Mouse (Mus musculus): Measurements from ENCODE around the gene Tbx4. TPM values are rescaled to one million over a fixed set of nuclear protein-coding genes. Genes with fewer than 3 reads are reported as not detected.

Tbx4 gene
- polyA plus RNA-seq, 1 experiment from 2014 or later = 0.30 TPM

DNA sequence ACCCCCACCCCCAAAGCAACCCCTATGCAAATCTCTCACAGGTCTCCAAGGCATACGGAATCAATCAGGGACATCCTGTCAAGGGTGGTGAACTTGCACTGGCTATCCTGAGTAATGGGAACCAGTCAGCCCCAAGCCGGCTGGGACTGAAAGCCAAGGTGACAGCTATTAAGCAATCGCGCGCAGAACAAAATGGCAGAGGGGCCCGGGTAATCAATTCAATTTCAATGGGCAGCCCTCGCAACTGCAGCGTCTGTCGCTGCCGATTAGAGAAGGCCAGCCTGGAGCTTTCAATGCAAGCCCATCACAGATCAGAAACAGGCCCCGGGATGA is 31.7 kb downstream of the Tbx4 start:
- Histone ChIP-seq H3K9me3 (no peaks in the 10 kb centered on the region), H3K4me1 (no peaks in the 10 kb centered on the region), H3K4me2 (no peak overlapping the region), H3K27me3 (replicated peaks) (peaks cover 15% of the 10 kb centered on the region; the same call in 1 of the 2 replicates), H3K27ac (no peak overlapping the region), H3K4me3 (replicated peaks) (no peak overlapping the region), H3K36me3 (no peaks in the 10 kb centered on the region), H3K9ac (no peak overlapping the region)
- ATAC-seq (ENCODE audit: insufficient read depth, low FRiP score, low read depth) = no peak
- 23% methylated on average over 11 of the region's 11 CpGs for WGBS

GRCm38 (mm10) chr11:85918388-85918940 is 32.2 kb downstream of the Tbx4 start:
- H3K9me3 ChIP-seq = no peaks in the 10 kb centered on the region

GRCm38 (mm10) chr11:85925294-85925743 is 39.1 kb downstream of the Tbx4 start:
- Histone ChIP-seq H3K36me3 (no peaks in the 10 kb centered on the region), H3K27ac (no peak overlapping the region), H3K9ac (no peak overlapping the region), H3K9me3 (no peaks in the 10 kb centered on the region), H3K4me1 (peaks cover 9% of the 10 kb centered on the region; the same call in 1 of the 2 replicates), H3K4me3 (replicated peaks) (peak overlapping the region; percentile 19; the same call in 1 of the 2 replicates), H3K27me3 (replicated peaks) (peaks cover 52% of the 10 kb centered on the region), H3K4me2 (peak overlapping the region; percentile 32)
- no peak for ATAC-seq (ENCODE audit: insufficient read depth, low FRiP score, low read depth)
- WGBS = 15% methylated on average over 19 of the region's 19 CpGs

More at GRCm38 (mm10) chr11:85918388-85918940, 32.2 kb downstream of the Tbx4 start:
- Histone ChIP-seq H3K27me3 (replicated peaks) (peaks cover 19% of the 10 kb centered on the region; the same call in 1 of the 2 replicates), H3K4me2 (no peak overlapping the region), H3K4me3 (replicated peaks) (no peak overlapping the region), H3K36me3 (no peaks in the 10 kb centered on the region), H3K4me1 (no peaks in the 10 kb centered on the region), H3K27ac (no peak overlapping the region), H3K9ac (no peak overlapping the region)
- 39% methylated on average over 10 of the region's 10 CpGs for WGBS
- ATAC-seq (ENCODE audit: insufficient read depth, low FRiP score, low read depth) = no peak

GRCm38 (mm10) chr11:85926287-85926764 is 40.1 kb downstream of the Tbx4 start:
- 15% methylated on average over 16 of the region's 16 CpGs for WGBS
- Histone ChIP-seq H3K36me3 (no peaks in the 10 kb centered on the region), H3K4me3 (replicated peaks) (peak overlapping the region; percentile 18), H3K9ac (no peak overlapping the region), H3K4me2 (peak overlapping the region; percentile 37), H3K27me3 (replicated peaks) (peaks cover 46% of the 10 kb centered on the region), H3K27ac (no peak overlapping the region), H3K4me1 (peaks cover 9% of the 10 kb centered on the region; the same call in 1 of the 2 replicates), H3K9me3 (no peaks in the 10 kb centered on the region)
- ATAC-seq (ENCODE audit: insufficient read depth, low FRiP score, low read depth) = no peak

DNA sequence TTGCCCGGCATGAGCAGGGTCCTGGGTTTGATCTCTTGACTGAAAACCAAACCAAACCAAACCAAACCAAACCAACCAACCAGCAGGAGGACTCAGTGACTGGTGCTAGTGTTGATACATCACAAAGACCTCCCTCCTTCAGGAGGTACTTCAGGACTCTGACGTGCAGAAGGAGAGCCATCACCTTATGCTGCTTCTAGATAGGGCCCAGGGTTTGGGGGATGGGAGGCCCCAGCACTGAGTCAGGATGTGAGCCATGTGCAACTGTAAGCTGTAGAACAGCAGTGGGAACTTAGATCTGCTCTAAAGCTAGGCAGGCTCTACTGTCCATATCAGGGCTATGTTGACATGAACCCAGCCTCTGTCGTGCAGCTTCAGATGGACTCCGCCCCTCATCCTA is 41.9 kb downstream of the Tbx4 start:
- Histone ChIP-seq H3K4me3 (replicated peaks) (no peak overlapping the region), H3K27me3 (replicated peaks) (peaks cover 41% of the 10 kb centered on the region), H3K27ac (no peak overlapping the region), H3K4me1 (peaks cover 9% of the 10 kb centered on the region; the same call in 1 of the 2 replicates), H3K9me3 (no peaks in the 10 kb centered on the region), H3K36me3 (no peaks in the 10 kb centered on the region), H3K4me2 (no peak overlapping the region), H3K9ac (no peak overlapping the region)
- WGBS = 62% methylated on average over 4 of the region's 4 CpGs
- no peak for ATAC-seq (ENCODE audit: insufficient read depth, low FRiP score, low read depth)

DNA sequence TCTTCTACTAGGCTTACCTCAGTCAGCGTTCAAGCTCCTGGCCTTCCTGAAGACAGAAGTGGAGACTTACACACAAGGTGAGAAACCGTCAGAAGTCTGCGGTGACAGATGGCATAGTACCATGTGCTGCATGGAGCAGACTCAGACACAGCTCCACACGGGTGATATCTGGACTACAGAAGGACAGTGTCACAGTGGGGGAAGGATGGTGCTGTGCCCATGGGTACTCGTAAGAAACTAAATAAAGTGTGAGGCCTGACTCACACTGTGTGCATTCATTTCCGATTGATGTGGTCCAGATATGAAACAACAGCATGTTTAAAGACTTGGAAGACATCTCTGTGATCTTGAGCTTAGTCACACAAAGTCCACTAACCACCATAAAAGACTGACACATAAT is 43.4 kb downstream of the Tbx4 start:
- 84% methylated on average over 6 of the region's 6 CpGs for WGBS
- Histone ChIP-seq H3K27ac (no peak overlapping the region), H3K9ac (no peak overlapping the region), H3K4me1 (peaks cover 9% of the 10 kb centered on the region; the same call in 1 of the 2 replicates), H3K9me3 (no peaks in the 10 kb centered on the region), H3K4me3 (replicated peaks) (no peak overlapping the region), H3K4me2 (no peak overlapping the region), H3K27me3 (replicated peaks) (peaks cover 27% of the 10 kb centered on the region), H3K36me3 (no peaks in the 10 kb centered on the region)
- ATAC-seq (ENCODE audit: insufficient read depth, low FRiP score, low read depth) = no peak

GRCm38 (mm10) chr11:85941785-85942570 is 55.8 kb downstream of the Tbx4 start:
- Histone ChIP-seq H3K4me2 (no peak overlapping the region), H3K36me3 (no peaks in the 10 kb centered on the region), H3K4me1 (peaks cover 7% of the 10 kb centered on the region), H3K27ac (peak overlapping the region; percentile 63; the same call in 1 of the 2 replicates), H3K4me3 (replicated peaks) (no peak overlapping the region), H3K9me3 (no peaks in the 10 kb centered on the region), H3K9ac (no peak overlapping the region), H3K27me3 (replicated peaks) (no peaks in the 10 kb centered on the region)
- peak; percentile 66; the same call in 1 of the 2 replicates for ATAC-seq (ENCODE audit: insufficient read depth, low FRiP score, low read depth)
- WGBS = 34% methylated on average over 7 of the region's 7 CpGs

- WGBS = 85% methylated on average over 10 of the region's 10 CpGs
These were observed 62.5 kb downstream of the Tbx4 start for GRCm38 (mm10) chr11:85948765-85949164.

GRCm38 (mm10) chr11:85949749-85950148 is 63.5 kb downstream of the Tbx4 start:
- Histone ChIP-seq H3K9me3 (no peaks in the 10 kb centered on the region), H3K4me3 (replicated peaks) (no peak overlapping the region), H3K27ac (no peak overlapping the region), H3K9ac (no peak overlapping the region), H3K4me1 (no peaks in the 10 kb centered on the region), H3K36me3 (no peaks in the 10 kb centered on the region), H3K27me3 (replicated peaks) (no peaks in the 10 kb centered on the region), H3K4me2 (no peak overlapping the region)
- ATAC-seq (ENCODE audit: insufficient read depth, low FRiP score, low read depth) = no peak
- WGBS = 84% methylated on average over 2 of the region's 2 CpGs

More at GRCm38 (mm10) chr11:85948765-85949164, 62.5 kb downstream of the Tbx4 start:
- H3K9ac ChIP-seq = no peak overlapping the region
- H3K27ac ChIP-seq = no peak overlapping the region
- no peaks in the 10 kb centered on the region for H3K27me3 ChIP-seq (replicated peaks)
- H3K36me3 ChIP-seq = no peaks in the 10 kb centered on the region
- H3K4me3 ChIP-seq (replicated peaks) = no peak overlapping the region
- no peaks in the 10 kb centered on the region for H3K9me3 ChIP-seq
- no peak overlapping the region for H3K4me2 ChIP-seq
- H3K4me1 ChIP-seq = no peaks in the 10 kb centered on the region
- ATAC-seq (ENCODE audit: insufficient read depth, low FRiP score, low read depth) = no peak

DNA sequence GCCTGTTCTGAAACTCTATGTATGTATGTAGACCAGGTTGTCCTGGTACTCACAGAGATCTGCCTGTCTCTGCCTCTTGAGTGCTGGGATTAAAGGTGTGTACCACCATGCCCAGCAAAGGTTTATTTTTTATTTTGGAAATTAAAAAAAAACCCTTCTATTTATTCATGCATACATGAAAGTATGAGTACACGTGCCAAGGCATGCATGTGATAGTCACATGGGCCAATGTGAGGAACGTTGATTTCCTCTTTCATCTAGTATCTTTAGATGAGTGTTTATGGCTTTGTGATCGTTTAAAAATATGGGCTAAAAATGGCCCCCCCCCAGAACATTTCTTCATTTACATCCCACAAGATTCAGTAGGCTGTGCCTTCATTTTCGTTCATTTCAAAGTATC is 66.3 kb downstream of the Tbx4 start:
- Histone ChIP-seq H3K4me3 (replicated peaks) (no peak overlapping the region), H3K27ac (no peak overlapping the region), H3K9ac (no peak overlapping the region), H3K9me3 (no peaks in the 10 kb centered on the region), H3K27me3 (replicated peaks) (no peaks in the 10 kb centered on the region), H3K36me3 (no peaks in the 10 kb centered on the region), H3K4me2 (no peak overlapping the region), H3K4me1 (no peaks in the 10 kb centered on the region)
- 92% methylated on average over 4 of the region's 4 CpGs for WGBS
- ATAC-seq (ENCODE audit: insufficient read depth, low FRiP score, low read depth) = no peak

- H3K4me1 ChIP-seq = no peaks in the 10 kb centered on the region
- H3K36me3 ChIP-seq = no peaks in the 10 kb centered on the region
- ATAC-seq (ENCODE audit: insufficient read depth, low FRiP score, low read depth) = no peak
- no peaks in the 10 kb centered on the region for H3K9me3 ChIP-seq
- WGBS = 32% methylated on average over 12 of the region's 12 CpGs
- H3K4me2 ChIP-seq = no peak overlapping the region
- no peak overlapping the region for H3K9ac ChIP-seq
- H3K4me3 ChIP-seq (replicated peaks) = no peak overlapping the region
- H3K27ac ChIP-seq = no peak overlapping the region
- no peaks in the 10 kb centered on the region for H3K27me3 ChIP-seq (replicated peaks)
These were observed 69.4 kb downstream of the Tbx4 start for GRCm38 (mm10) chr11:85955611-85956010.

DNA sequence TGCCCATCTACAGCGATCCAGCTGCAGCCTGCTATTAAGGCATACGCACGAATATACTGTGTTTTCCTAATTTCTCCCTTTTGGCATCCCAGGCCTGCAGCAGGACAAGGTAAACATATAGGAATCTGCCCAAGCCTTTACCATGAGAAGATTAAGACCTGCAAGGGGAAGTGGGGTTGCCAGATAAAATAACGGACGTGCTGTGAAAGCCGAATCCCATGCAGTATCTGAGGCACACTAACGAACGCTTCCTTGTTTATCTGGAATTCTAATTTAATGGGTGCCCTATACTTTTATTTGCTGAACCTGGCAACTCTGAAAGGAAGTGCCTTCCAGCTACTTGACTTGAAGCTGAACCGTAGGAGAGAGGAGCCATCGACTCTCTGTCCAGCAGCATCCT is 70.2 kb downstream of the Tbx4 start:
- Histone ChIP-seq H3K36me3 (no peaks in the 10 kb centered on the region), H3K27ac (no peak overlapping the region), H3K4me1 (no peaks in the 10 kb centered on the region), H3K4me3 (replicated peaks) (no peak overlapping the region), H3K27me3 (replicated peaks) (no peaks in the 10 kb centered on the region), H3K9me3 (no peaks in the 10 kb centered on the region), H3K9ac (no peak overlapping the region), H3K4me2 (no peak overlapping the region)
- no peak for ATAC-seq (ENCODE audit: insufficient read depth, low FRiP score, low read depth)
- 71% methylated on average over 10 of the region's 10 CpGs for WGBS
